Mouse (Mus musculus): Measurements from ENCODE around the gene Dmwd.
A peak's percentile ranks its signal among the peaks of the same experiment; 100 is the strongest.

Dmwd gene

GRCm38 (mm10) chr7:19094826-19095750, 19.1 kb downstream of the Dmwd start:
- no peak for DNase-seq (ENCODE audit: extremely low read depth, low read depth)

- no peak for DNase-seq (ENCODE audit: extremely low read depth, low read depth)
These were observed 19.7 kb downstream of the Dmwd start for GRCm38 (mm10) chr7:19095751-19096110.

GRCm38 (mm10) chr7:19096421-19096976, 20.5 kb downstream of the Dmwd start:
- no peak for DNase-seq (ENCODE audit: extremely low read depth, low read depth)

GRCm38 (mm10) chr7:19097217-19097616, 21.2 kb downstream of the Dmwd start:
- no peak for DNase-seq (ENCODE audit: extremely low read depth, low read depth)

- DNase-seq (ENCODE audit: extremely low read depth, low read depth), result no peak
These were observed 21.8 kb downstream of the Dmwd start for GRCm38 (mm10) chr7:19097863-19098262.

- DNase-seq (ENCODE audit: extremely low read depth, low read depth), result no peak
These were observed 22.8 kb downstream of the Dmwd start for GRCm38 (mm10) chr7:19098811-19099210.

- no peak for DNase-seq (ENCODE audit: extremely low read depth, low read depth)
These were observed 24.3 kb downstream of the Dmwd start for GRCm38 (mm10) chr7:19100290-19100689.

- DNase-seq (ENCODE audit: extremely low read depth, low read depth), result no peak
These were observed 27.7 kb downstream of the Dmwd start for GRCm38 (mm10) chr7:19103741-19104140.

- no peak for DNase-seq (ENCODE audit: extremely low read depth, low read depth)
These were observed 28.5 kb downstream of the Dmwd start for GRCm38 (mm10) chr7:19104486-19104885.

GRCm38 (mm10) chr7:19107436-19107835, 31.4 kb downstream of the Dmwd start:
- DNase-seq (ENCODE audit: extremely low read depth, low read depth), result no peak

- no peak for DNase-seq (ENCODE audit: extremely low read depth, low read depth)
These were observed 33.5 kb downstream of the Dmwd start for GRCm38 (mm10) chr7:19109565-19109964.

GRCm38 (mm10) chr7:19118028-19118771, 42.2 kb downstream of the Dmwd start, which contains the start of gene Gm4969:
TSS of gene Gm4969 (minus strand) at chr7:19118368.
- DNase-seq (ENCODE audit: extremely low read depth, low read depth), result no peak

- no peak for DNase-seq (ENCODE audit: extremely low read depth, low read depth)
These were observed 43.1 kb downstream of the Dmwd start for GRCm38 (mm10) chr7:19119083-19119482.

- DNase-seq (ENCODE audit: extremely low read depth, low read depth), result peak; percentile 97
These were observed 43.8 kb downstream of the Dmwd start, which contains the start of gene Fbxo46 for GRCm38 (mm10) chr7:19119631-19120429. TSS of gene Fbxo46 (plus strand) at chr7:19119859.

GRCm38 (mm10) chr7:19121686-19122085, 45.7 kb downstream of the Dmwd start:
- no peak for DNase-seq (ENCODE audit: extremely low read depth, low read depth)

- DNase-seq (ENCODE audit: extremely low read depth, low read depth), result no peak
These were observed 48.7 kb downstream of the Dmwd start for GRCm38 (mm10) chr7:19124713-19125112.

GRCm38 (mm10) chr7:19127744-19128143, 51.7 kb downstream of the Dmwd start:
- no peak for DNase-seq (ENCODE audit: extremely low read depth, low read depth)

- DNase-seq (ENCODE audit: extremely low read depth, low read depth), result no peak
These were observed 53.4 kb downstream of the Dmwd start for GRCm38 (mm10) chr7:19129396-19129795.

- no peak for DNase-seq (ENCODE audit: extremely low read depth, low read depth)
These were observed 54.6 kb downstream of the Dmwd start for GRCm38 (mm10) chr7:19130657-19131056.

- DNase-seq (ENCODE audit: extremely low read depth, low read depth), result peak; percentile 75
These were observed 55.4 kb downstream of the Dmwd start for GRCm38 (mm10) chr7:19131324-19131848.
